Mouse (Mus musculus): ENCODE measurements around the gene Ripk3.

GRCm38 (mm10) chr14:55826551-55827340 lies 38.1 kb upstream of the Ripk3 start:
- TF ChIP-seq POLR2A (IDR thresholded peaks at IDR 0.05; ENCODE audit: borderline replicate concordance, insufficient read depth, low read length) = no peak
- no peak for TF ChIP-seq CTCF (IDR thresholded peaks at IDR 0.05; ENCODE audit: borderline replicate concordance, insufficient read depth, low read depth, low read length)
